ENCODE assay signal across 7 mouse cellular contexts in the genomic region with DNA sequence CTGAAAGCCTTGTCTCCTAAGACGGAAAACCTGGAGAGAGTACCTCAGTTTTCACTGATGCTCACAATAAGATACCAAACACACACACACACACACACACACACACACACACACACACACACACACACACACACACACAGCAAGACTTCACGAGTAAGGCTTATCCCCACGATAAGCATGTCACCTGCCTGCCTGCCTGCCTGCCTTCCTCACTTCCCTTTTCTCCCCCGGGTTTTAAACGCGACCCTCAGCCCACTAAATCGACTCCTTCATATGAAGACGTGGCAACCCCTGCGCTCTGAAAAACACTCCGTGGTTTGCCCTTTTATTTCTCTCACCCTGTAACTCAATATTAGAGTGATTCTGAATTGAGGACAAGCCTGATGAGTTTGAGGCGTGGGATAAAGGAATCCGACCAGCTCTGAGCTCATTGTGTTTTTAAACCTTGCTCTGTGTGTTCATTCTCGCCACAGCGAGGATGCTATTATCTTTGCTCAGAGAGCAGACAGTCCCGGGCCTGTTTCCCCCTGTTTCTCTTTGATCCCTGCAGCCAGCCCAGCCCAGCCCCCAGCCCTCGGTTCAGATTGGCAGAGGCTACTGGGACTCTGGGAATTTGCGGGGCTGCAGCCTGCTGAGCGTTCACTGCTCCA.
A peak's percentile ranks its signal among the peaks of the same experiment; 100 is the strongest.
DNase-seq lines count a peak whose midpoint lies in the region; ATAC-seq lines count a peak whose summit lies in the region.

No protein-coding gene starts in this region.

- H3K27me3 ChIP-seq in liver, embryonic 11.5 days (replicated peaks; ENCODE audit: control insufficient read depth, insufficient read depth, low read length): peaks cover 23% of the 10 kb centered on the region

- peak overlapping the region; percentile 34 for H3K4me3 ChIP-seq in liver, embryonic 11.5 days (ENCODE audit: low read depth, low read length)

- peak overlapping the region; percentile 66 for H3K4me2 ChIP-seq in liver, embryonic 11.5 days

- H3K36me3 ChIP-seq in liver, embryonic 11.5 days (ENCODE audit: control insufficient read depth, insufficient read depth, low read length): no peaks in the 10 kb centered on the region

- ATAC-seq in hematopoietic stem cell, adult 5-6 weeks (replicated peaks in 1 of 2; ENCODE audit: insufficient read depth in 1 of 2, low FRiP score in 2 of 2, low TSS enrichment in 1 of 2, low read depth in 1 of 2, poor library complexity in 2 of 2, severe bottlenecking in 2 of 2): peak; percentile 62 to 69; a peak in 3 of 4 replicates
- ATAC-seq in liver, embryonic 11.5 days (replicated peaks; ENCODE audit: low FRiP score): no peak

- no peaks in the 10 kb centered on the region for H3K4me1 ChIP-seq in liver, embryonic 11.5 days (replicated peaks; ENCODE audit: control insufficient read depth, insufficient read depth, low read length)

- DNase-seq in thymus, postnatal 14 days: peak; percentile 18
- DNase-seq in thymus, adult 18-20 months: no peak
- peak; percentile 81 for DNase-seq in embryo, embryonic 11 days
- DNase-seq in liver, embryonic 11.5 days (ENCODE audit: low spot score): peak; percentile 39
- DNase-seq in retina, embryonic 14.5 days (ENCODE audit: low spot score): peak; percentile 78
- DNase-seq in MN1 (ENCODE audit: low spot score): no peak

- no peaks in the 10 kb centered on the region for H3K9me3 ChIP-seq in liver, embryonic 11.5 days (ENCODE audit: control insufficient read depth, low read length)

- WGBS in liver, embryonic 11.5 days: 2% methylated on average over 18 of the region's 18 CpGs

- H3K9ac ChIP-seq in liver, embryonic 11.5 days (ENCODE audit: low read depth, low read length): no peak overlapping the region

- H3K27ac ChIP-seq in liver, embryonic 11.5 days (ENCODE audit: low read depth, low read length): no peak overlapping the region

Comparison
In these comparisons a context has a peak if more than half of its experiments do, and no peak if none do; other contexts are left out.
1. DNase-seq: peak in thymus, postnatal 14 days (single experiment), embryo, embryonic 11 days (single experiment), liver, embryonic 11.5 days (single experiment) and retina, embryonic 14.5 days (single experiment); none in thymus, adult 18-20 months (0 of 2) and MN1 (single experiment).